8 mouse cellular contexts compared by ENCODE assay signal in genomic region chr17:23742210-23742793, GRCm38 (mm10). TPM values are rescaled to one million over a fixed set of nuclear protein-coding genes. Genes with fewer than 3 reads are reported as not detected.
A peak's percentile ranks its signal among the peaks of the same experiment; 100 is the strongest.
DNase-seq lines count a peak whose midpoint lies in the region; ATAC-seq and TF ChIP-seq lines count a peak whose summit lies in the region.

No protein-coding gene starts in this region.

- H3K4me3 ChIP-seq in hindbrain, embryonic 11.5 days (ENCODE audit: low read depth, low read length), result no peak overlapping the region
- 0 out of 2 replicates have a peak overlapping the region, but pooled peaks have one; percentile 7 for H3K4me3 ChIP-seq in liver, embryonic 15.5 days (replicated peaks)
- peak overlapping the region; percentile 14 for H3K4me3 ChIP-seq in olfactory bulb, adult 2 months (ENCODE audit: insufficient read depth, low read depth, low read length)

- ATAC-seq in hindbrain, embryonic 11.5 days (ENCODE audit: low FRiP score), result no peak
- ATAC-seq in liver, embryonic 15.5 days (ENCODE audit: insufficient read depth), result no peak

- peaks cover 68% of the 10 kb centered on the region for H3K27me3 ChIP-seq in hindbrain, embryonic 11.5 days (ENCODE audit: control insufficient read depth, insufficient read depth, low read length)
- peaks cover 100% of the 10 kb centered on the region for H3K27me3 ChIP-seq in liver, embryonic 15.5 days

- peak overlapping the region; percentile 2; the same call in 1 of the 2 replicates for H3K4me2 ChIP-seq in hindbrain, embryonic 11.5 days (replicated peaks; ENCODE audit: low read depth, low read length)
- H3K4me2 ChIP-seq in liver, embryonic 15.5 days, result peak overlapping the region; percentile 15

- no peak for TF ChIP-seq CTCF in olfactory bulb, adult 2 months (IDR thresholded peaks at IDR 0.05; ENCODE audit: insufficient read depth, low read depth, low read length)

- WGBS in hindbrain, embryonic 11.5 days, result 7% methylated on average over 44 of the region's 44 CpGs
- WGBS in liver, embryonic 15.5 days (ENCODE audit: insufficient replicate concordance), result 9% methylated on average over 44 of the region's 44 CpGs
- 10% methylated on average over 44 of the region's 44 CpGs for WGBS in olfactory bulb, adult 2 months

- TF ChIP-seq POLR2A in olfactory bulb, adult 2 months (IDR thresholded peaks at IDR 0.05; ENCODE audit: insufficient read depth, low read depth, low read length), result no peak

- intact Hi-C loops in left cerebral cortex, postnatal 36 days (cut with DNase I), result no loop called here
- intact Hi-C loops in left cerebral cortex, postnatal 4 days (cut with DNase I), result no loop called here

- no peaks in the 10 kb centered on the region for H3K36me3 ChIP-seq in hindbrain, embryonic 11.5 days (ENCODE audit: control insufficient read depth, insufficient read depth, low read length)
- H3K36me3 ChIP-seq in liver, embryonic 15.5 days (replicated peaks), result peaks cover 2% of the 10 kb centered on the region; the same call in 1 of the 2 replicates

- H3K9me3 ChIP-seq in hindbrain, embryonic 11.5 days (ENCODE audit: control insufficient read depth, low read length), result no peaks in the 10 kb centered on the region
- no peaks in the 10 kb centered on the region for H3K9me3 ChIP-seq in liver, embryonic 15.5 days (replicated peaks)

- no peak overlapping the region for H3K9ac ChIP-seq in hindbrain, embryonic 11.5 days (ENCODE audit: low read depth, low read length)
- H3K9ac ChIP-seq in liver, embryonic 15.5 days, result no peak overlapping the region

- no peak overlapping the region for H3K27ac ChIP-seq in hindbrain, embryonic 11.5 days (ENCODE audit: low read depth, low read length)
- no peak overlapping the region for H3K27ac ChIP-seq in liver, embryonic 15.5 days (replicated peaks)
- H3K27ac ChIP-seq in olfactory bulb, adult 2 months (ENCODE audit: insufficient read depth, low read depth, low read length), result no peak overlapping the region

- DNase-seq in heart, adult 11 months, result peak; percentile 93
- DNase-seq in heart, adult 8-10 months (ENCODE audit: low spot score), result no peak
- peak; percentile 75 for DNase-seq in ZHBTc4 (ENCODE audit: low read depth, low spot score)
- DNase-seq in hindbrain, embryonic 11.5 days (ENCODE audit: low spot score), result peak; percentile 54
- DNase-seq in left cerebral cortex, postnatal 36 days (ENCODE audit: low spot score in 2 of 2), result no peak
- no peak for DNase-seq in left cerebral cortex, postnatal 4 days

- H3K4me1 ChIP-seq in hindbrain, embryonic 11.5 days (replicated peaks; ENCODE audit: control insufficient read depth, insufficient read depth, low read length), result peaks cover 19% of the 10 kb centered on the region
- H3K4me1 ChIP-seq in liver, embryonic 15.5 days (replicated peaks), result peaks cover 65% of the 10 kb centered on the region
- H3K4me1 ChIP-seq in olfactory bulb, adult 2 months (ENCODE audit: control insufficient read depth, insufficient read depth, low read length), result peaks cover 42% of the 10 kb centered on the region

RNA-seq across cellular contexts. Expression of gene Paqr4, which starts 1.6 kb away (rescaled TPM):
- 10 to 100 TPM; 22.4 to 29.0 (median 26.4) TPM for total RNA-seq in heart, adult 8-10 months (2022)
- 28.0 and 28.9 TPM in 2 replicates for polyA plus RNA-seq in hindbrain, embryonic 11.5 days (2014; fragmentation: Nextera tagmentation; extraction: Ambion mirVana)
- polyA plus RNA-seq in liver, embryonic 15.5 days (2015; fragmentation: Nextera tagmentation; extraction: Ambion mirVana), result 7.9 and 8.0 TPM in 2 replicates
- polyA plus RNA-seq in olfactory bulb, adult 2 months (2012; ENCODE audit: insufficient read depth, insufficient read length, low replicate concordance, missing spikeins), result not detected in 2 replicates
- total RNA-seq in left cerebral cortex, postnatal 36 days (2021), result 10 to 100 TPM; 58.7 to 62.9 TPM
- total RNA-seq in left cerebral cortex, postnatal 4 days (2021), result 10 to 100 TPM; 46.4 to 50.7 TPM

RNA-seq across cellular contexts. Expression of gene Kremen2, which starts 3.3 kb away (rescaled TPM):
- under 1 TPM in 1 of 4 experiments, not detected in 3; 0.26 TPM for total RNA-seq in heart, adult 8-10 months (2022)
- polyA plus RNA-seq in hindbrain, embryonic 11.5 days (2014; fragmentation: Nextera tagmentation; extraction: Ambion mirVana), result 2.0 and 2.6 TPM in 2 replicates
- polyA plus RNA-seq in liver, embryonic 15.5 days (2015; fragmentation: Nextera tagmentation; extraction: Ambion mirVana), result not detected in 2 replicates
- polyA plus RNA-seq in olfactory bulb, adult 2 months (2012; ENCODE audit: insufficient read depth, insufficient read length, low replicate concordance, missing spikeins), result not detected in 2 replicates
- under 1 TPM; 0.48 to 0.81 TPM for total RNA-seq in left cerebral cortex, postnatal 36 days (2021)
- under 1 TPM; 0.46 to 0.87 TPM for total RNA-seq in left cerebral cortex, postnatal 4 days (2021)

RNA-seq across cellular contexts. Expression of gene Pkmyt1, which starts 16.2 kb away (rescaled TPM):
- total RNA-seq in heart, adult 8-10 months (2022), result 1 to 10 TPM in 2 of 4 experiments, under 1 TPM in 2; 0.78 to 1.5 (median 1.1) TPM
- polyA plus RNA-seq in hindbrain, embryonic 11.5 days (2014; fragmentation: Nextera tagmentation; extraction: Ambion mirVana), result 30.2 and 31.3 TPM in 2 replicates
- 28.8 and 34.7 TPM in 2 replicates for polyA plus RNA-seq in liver, embryonic 15.5 days (2015; fragmentation: Nextera tagmentation; extraction: Ambion mirVana)
- polyA plus RNA-seq in olfactory bulb, adult 2 months (2012; ENCODE audit: insufficient read depth, insufficient read length, low replicate concordance, missing spikeins), result not detected in 2 replicates
- total RNA-seq in left cerebral cortex, postnatal 36 days (2021), result 1 to 10 TPM; 4.1 to 4.7 TPM
- total RNA-seq in left cerebral cortex, postnatal 4 days (2021), result 1 to 10 TPM; 8.1 to 8.4 TPM

RNA-seq across cellular contexts. Expression of gene 1520401A03Rik, which starts 19.7 kb away (rescaled TPM):
- not detected for total RNA-seq in heart, adult 8-10 months (2022)
- polyA plus RNA-seq in hindbrain, embryonic 11.5 days (2014; fragmentation: Nextera tagmentation; extraction: Ambion mirVana), result 0.08 TPM in 1 of 2 replicates, not detected in the other
- 0.10 and 0.15 TPM in 2 replicates for polyA plus RNA-seq in liver, embryonic 15.5 days (2015; fragmentation: Nextera tagmentation; extraction: Ambion mirVana)
- polyA plus RNA-seq in olfactory bulb, adult 2 months (2012; ENCODE audit: insufficient read depth, insufficient read length, low replicate concordance, missing spikeins), result not detected in 2 replicates
- under 1 TPM in 1 of 2 experiments, not detected in 1; 0.10 TPM for total RNA-seq in left cerebral cortex, postnatal 36 days (2021)
- total RNA-seq in left cerebral cortex, postnatal 4 days (2021), result under 1 TPM in 1 of 2 experiments, not detected in 1; 0.32 TPM

RNA-seq across cellular contexts. Expression of gene Flywch1, which starts 29.1 kb away (rescaled TPM):
- 10 to 100 TPM; 40.8 to 42.0 (median 40.9) TPM for total RNA-seq in heart, adult 8-10 months (2022)
- 127 and 135 TPM in 2 replicates for polyA plus RNA-seq in hindbrain, embryonic 11.5 days (2014; fragmentation: Nextera tagmentation; extraction: Ambion mirVana)
- 9.4 and 12.1 TPM in 2 replicates for polyA plus RNA-seq in liver, embryonic 15.5 days (2015; fragmentation: Nextera tagmentation; extraction: Ambion mirVana)
- not detected in 2 replicates for polyA plus RNA-seq in olfactory bulb, adult 2 months (2012; ENCODE audit: insufficient read depth, insufficient read length, low replicate concordance, missing spikeins)
- 100 to 1,000 TPM; 354 to 411 TPM for total RNA-seq in left cerebral cortex, postnatal 36 days (2021)
- 10 to 100 TPM; 87.6 to 92.3 TPM for total RNA-seq in left cerebral cortex, postnatal 4 days (2021)

Comparison
In these comparisons a context has a peak if more than half of its experiments do, and no peak if none do; other contexts are left out.
1. DNase-seq: peak in heart, adult 11 months (single experiment), ZHBTc4 (single experiment) and hindbrain, embryonic 11.5 days (single experiment); none in heart, adult 8-10 months (single experiment), left cerebral cortex, postnatal 36 days (0 of 2) and left cerebral cortex, postnatal 4 days (single experiment).